ENCODE assay signal across 23 mouse cellular contexts in genomic region chr16:96720666-96721065, GRCm38 (mm10).
A peak's percentile ranks its signal among the peaks of the same experiment; 100 is the strongest.
DNase-seq lines count a peak whose midpoint lies in the region; ATAC-seq and TF ChIP-seq lines count a peak whose summit lies in the region.
"Had no signal": no experiment of that assay in that cellular context is flagged by ENCODE, and none has a peak within 500 bp of the region (broad histone marks: within the 10 kb centered on the region; RNA-seq: fewer than 3 reads in every experiment).

No protein-coding gene starts in this region.

- H3K4me3 ChIP-seq in midbrain, embryonic 13.5 days (replicated peaks) = no peak overlapping the region
- no peak overlapping the region for H3K4me3 ChIP-seq in midbrain, embryonic 11.5 days (ENCODE audit: low read depth, low read length)
- H3K4me3 ChIP-seq in hindbrain, postnatal 0 days (ENCODE audit: low read length) = no peak overlapping the region
- H3K4me3 ChIP-seq in thymus, adult 2 months (ENCODE audit: control insufficient read depth, insufficient read depth, low read length) = no peak overlapping the region
- H3K4me3 ChIP-seq: forebrain, embryonic 12.5 days; heart, embryonic 13.5 days; limb, embryonic 12.5 days; liver, embryonic 12.5 days had no signal

- peak overlapping the region; percentile 42 for H3K27ac ChIP-seq in midbrain, embryonic 13.5 days
- H3K27ac ChIP-seq in midbrain, embryonic 11.5 days (ENCODE audit: low read depth, low read length) = no peak overlapping the region
- H3K27ac ChIP-seq in hindbrain, postnatal 0 days = peak overlapping the region; percentile 66; the same call in 1 of the 2 replicates
- H3K27ac ChIP-seq in thymus, adult 2 months (ENCODE audit: control insufficient read depth, insufficient read depth, low read length) = no peak overlapping the region
- H3K27ac ChIP-seq: forebrain, embryonic 12.5 days; heart, embryonic 13.5 days; limb, embryonic 12.5 days; liver, embryonic 12.5 days had no signal

- H3K9me3 ChIP-seq in midbrain, embryonic 13.5 days = no peaks in the 10 kb centered on the region
- H3K9me3 ChIP-seq in midbrain, embryonic 11.5 days (ENCODE audit: control insufficient read depth, low read length) = no peaks in the 10 kb centered on the region
- H3K9me3 ChIP-seq in hindbrain, postnatal 0 days (ENCODE audit: low read length) = no peaks in the 10 kb centered on the region
- H3K9me3 ChIP-seq: forebrain, embryonic 12.5 days; heart, embryonic 13.5 days; limb, embryonic 12.5 days; liver, embryonic 12.5 days had no signal

- intact Hi-C loops in left cerebral cortex, postnatal 25 days (cut with DNase I) = no loop called here

- no peak for TF ChIP-seq POLR2A in thymus, adult 2 months (IDR thresholded peaks at IDR 0.05; ENCODE audit: control insufficient read depth, extremely low read depth, insufficient read depth, low read length, poor library complexity)

- 61% methylated on average over 5 of the region's 5 CpGs for WGBS in midbrain, embryonic 13.5 days
- 72% methylated on average over 5 of the region's 5 CpGs for WGBS in midbrain, embryonic 11.5 days
- 65% methylated on average over 5 of the region's 5 CpGs for WGBS in hindbrain, postnatal 0 days
- WGBS in thymus, adult 2 months = 80% methylated on average over 5 of the region's 5 CpGs

- H3K36me3 ChIP-seq in midbrain, embryonic 13.5 days = peaks cover 3% of the 10 kb centered on the region; the same call in 1 of the 2 replicates
- no peaks in the 10 kb centered on the region for H3K36me3 ChIP-seq in midbrain, embryonic 11.5 days (ENCODE audit: control insufficient read depth, insufficient read depth, low read length)
- H3K36me3 ChIP-seq in hindbrain, postnatal 0 days (ENCODE audit: insufficient read depth, low read length) = no peaks in the 10 kb centered on the region
- H3K36me3 ChIP-seq in thymus, adult 2 months (ENCODE audit: control insufficient read depth, insufficient read depth, low read length) = no peaks in the 10 kb centered on the region
- H3K36me3 ChIP-seq: forebrain, embryonic 12.5 days; G1E; heart, embryonic 13.5 days; limb, embryonic 12.5 days; liver, embryonic 12.5 days had no signal

- peak; percentile 15 to 26 for DNase-seq in cerebellum, adult 18-20 months
- no peak for DNase-seq in cerebellum, adult 8-10 months
- DNase-seq in midbrain, embryonic 11.5 days (ENCODE audit: low spot score, missing footprints) = no peak
- no peak for DNase-seq in hindbrain, postnatal 0 days (ENCODE audit: low spot score)
- no peak for DNase-seq in left cerebral cortex, postnatal 25 days (ENCODE audit: low spot score in 2 of 2)
- no peak for DNase-seq in frontal cortex, postnatal 25 days (ENCODE audit: low spot score in 2 of 2)
- DNase-seq in thymus, adult 2 months = no peak
- DNase-seq: adrenal gland, postnatal 14 days; gastrocnemius, postnatal 10 days; heart, adult 18-20 months; kidney, adult 9 months; kidney, postnatal 25 days; layer of hippocampus, adult 9-11 months; lung, adult 2 months; lung, postnatal 36 days; thymus, postnatal 25 days had no signal

- H3K27me3 ChIP-seq in midbrain, embryonic 13.5 days = no peaks in the 10 kb centered on the region
- H3K27me3 ChIP-seq in midbrain, embryonic 11.5 days (ENCODE audit: control insufficient read depth, insufficient read depth, low read length) = no peaks in the 10 kb centered on the region
- no peaks in the 10 kb centered on the region for H3K27me3 ChIP-seq in hindbrain, postnatal 0 days (ENCODE audit: insufficient read depth, low read length)
- H3K27me3 ChIP-seq in thymus, adult 2 months (ENCODE audit: control insufficient read depth, insufficient read depth, low read length) = no peaks in the 10 kb centered on the region
- H3K27me3 ChIP-seq: heart, embryonic 13.5 days; liver, embryonic 12.5 days had no signal

- H3K4me2 ChIP-seq in midbrain, embryonic 13.5 days (replicated peaks) = no peak overlapping the region
- no peak overlapping the region for H3K4me2 ChIP-seq in midbrain, embryonic 11.5 days
- H3K4me2 ChIP-seq in hindbrain, postnatal 0 days (ENCODE audit: low read depth, low read length) = no peak overlapping the region
- H3K4me2 ChIP-seq: forebrain, embryonic 12.5 days; heart, embryonic 13.5 days; limb, embryonic 12.5 days; liver, embryonic 12.5 days had no signal

- no peak for ATAC-seq in midbrain, embryonic 13.5 days
- no peak for ATAC-seq in midbrain, embryonic 11.5 days (ENCODE audit: low FRiP score)
- ATAC-seq in hindbrain, postnatal 0 days = no peak
- ATAC-seq: activated CD4-positive, CD25-positive, alpha-beta regulatory T cell, adult 4 months; liver, embryonic 12.5 days had no signal

- H3K4me1 ChIP-seq in midbrain, embryonic 13.5 days (replicated peaks) = peaks cover 28% of the 10 kb centered on the region
- peaks cover 7% of the 10 kb centered on the region for H3K4me1 ChIP-seq in midbrain, embryonic 11.5 days (ENCODE audit: control insufficient read depth, insufficient read depth, low read length)
- peaks cover 3% of the 10 kb centered on the region; the same call in 1 of the 2 replicates for H3K4me1 ChIP-seq in hindbrain, postnatal 0 days (ENCODE audit: insufficient read depth, low read length)
- no peaks in the 10 kb centered on the region for H3K4me1 ChIP-seq in thymus, adult 2 months (replicated peaks; ENCODE audit: control insufficient read depth, insufficient read depth, low read length)
- H3K4me1 ChIP-seq: heart, embryonic 13.5 days; liver, embryonic 12.5 days had no signal

- TF ChIP-seq CTCF in hindbrain, postnatal 0 days (IDR thresholded peaks at IDR 0.05; ENCODE audit: low read depth) = no peak
- no peak for TF ChIP-seq CTCF in thymus, adult 2 months (IDR thresholded peaks at IDR 0.05; ENCODE audit: borderline replicate concordance, control insufficient read depth, extremely low read depth, insufficient read depth, low read length, poor library complexity)

- no peak overlapping the region for H3K9ac ChIP-seq in midbrain, embryonic 13.5 days (replicated peaks)
- H3K9ac ChIP-seq in midbrain, embryonic 11.5 days (ENCODE audit: low read length) = no peak overlapping the region
- H3K9ac ChIP-seq in hindbrain, postnatal 0 days (replicated peaks; ENCODE audit: low read length) = no peak overlapping the region
- H3K9ac ChIP-seq: forebrain, embryonic 12.5 days; heart, embryonic 13.5 days; limb, embryonic 12.5 days; liver, embryonic 12.5 days had no signal

Comparison
In these comparisons a context has a peak if more than half of its experiments do, and no peak if none do; other contexts are left out.
1. DNase-seq: peak in cerebellum, adult 18-20 months (2 of 2); none in cerebellum, adult 8-10 months (single experiment), midbrain, embryonic 11.5 days (single experiment), hindbrain, postnatal 0 days (single experiment), left cerebral cortex, postnatal 25 days (0 of 2), frontal cortex, postnatal 25 days (0 of 2) and thymus, adult 2 months (single experiment).
2. H3K27ac ChIP-seq: peak in midbrain, embryonic 13.5 days (single experiment) and hindbrain, postnatal 0 days (single experiment); none in midbrain, embryonic 11.5 days (single experiment) and thymus, adult 2 months (single experiment).